Mouse (Mus musculus) layer of hippocampus, postnatal 25 days (tissue): ENCODE results near the gene Bclaf1. TPM values are rescaled to one million over a fixed set of nuclear protein-coding genes. Genes with fewer than 3 reads are reported as not detected.

Experiments used
- DNase-seq, 2 experiments: peaks; one replicate each; pipeline ENCODE4 v3.0.0; 2022; ENCODE audit warnings: mixed read lengths in 2 of 2, low spot score in 1 of 2; ENCODE audit errors: extremely low spot score in 1 of 2
- total RNA-seq, 2 experiments: library from RNA; stranded (reverse); gene quantifications; 2 replicates each; pipeline ENCODE4 v1.2.3; 2021

Gene Bclaf1
- 100 to 1,000 TPM; 106 to 134 TPM for total RNA-seq

DNA sequence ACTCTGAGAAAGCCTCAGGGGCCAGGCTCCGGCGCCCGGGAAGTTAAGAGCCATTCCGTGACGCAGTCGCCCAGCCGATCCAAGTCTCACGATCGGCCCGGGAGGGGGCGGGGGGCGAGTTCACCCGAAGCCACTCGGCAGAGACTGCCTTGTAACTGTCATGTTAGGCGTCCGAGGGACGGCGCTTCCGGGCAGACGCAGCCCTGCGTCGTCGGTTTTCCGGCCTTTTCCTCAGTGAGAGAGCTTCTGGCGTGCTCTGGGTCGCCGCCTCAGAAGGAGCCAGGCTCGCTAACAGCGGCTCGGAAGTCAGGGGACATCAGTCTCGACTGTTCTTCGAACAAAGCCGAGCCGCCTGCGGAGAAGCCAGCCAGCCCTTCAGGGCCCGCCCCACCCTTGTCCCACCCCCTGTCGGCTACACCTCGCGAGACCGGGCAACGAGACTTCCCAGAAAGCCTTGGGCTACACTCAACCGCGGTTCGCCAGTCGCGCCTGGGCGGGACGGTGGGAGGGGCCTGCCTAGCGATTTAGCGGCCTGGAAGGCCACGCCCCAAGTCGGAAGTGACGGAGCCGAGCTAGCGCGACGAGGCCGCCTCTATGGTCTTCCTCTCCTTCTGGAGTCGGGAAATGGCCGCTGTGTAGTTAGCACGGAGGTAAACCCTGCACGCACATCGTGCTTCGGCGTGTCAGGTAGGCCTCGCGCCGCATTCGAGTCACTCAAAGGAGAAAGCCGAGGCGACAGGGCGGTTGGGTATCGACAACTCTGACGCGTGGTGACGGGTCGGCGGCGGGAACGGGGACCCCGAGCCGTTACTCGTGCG lies at the start of gene Bclaf1:
TSS of gene Bclaf1 (plus strand) at position 552 of the 818 bp plus-strand sequence.
- peak; percentile 95 to 97 for DNase-seq

DNA sequence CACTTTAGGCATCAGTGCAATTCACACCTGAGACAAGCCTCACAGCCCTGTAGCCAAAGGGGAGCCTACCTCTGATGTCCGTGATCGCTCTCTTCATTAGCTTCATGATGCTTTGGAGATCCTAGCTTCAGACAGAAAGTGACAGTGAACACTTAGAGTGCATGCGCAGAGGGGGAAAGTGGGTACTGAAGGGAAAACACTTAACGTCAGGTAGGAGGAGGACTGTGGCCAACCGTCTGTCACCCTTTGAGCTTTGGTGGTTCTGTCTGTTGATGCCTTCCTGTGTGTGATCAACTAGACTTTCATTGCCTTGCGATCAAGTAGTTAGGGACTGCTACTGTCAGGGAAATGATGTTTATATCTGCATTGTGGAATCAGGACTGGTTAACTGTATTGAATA lies 49.4 kb upstream of the Bclaf1 start:
- DNase-seq = no peak

DNA sequence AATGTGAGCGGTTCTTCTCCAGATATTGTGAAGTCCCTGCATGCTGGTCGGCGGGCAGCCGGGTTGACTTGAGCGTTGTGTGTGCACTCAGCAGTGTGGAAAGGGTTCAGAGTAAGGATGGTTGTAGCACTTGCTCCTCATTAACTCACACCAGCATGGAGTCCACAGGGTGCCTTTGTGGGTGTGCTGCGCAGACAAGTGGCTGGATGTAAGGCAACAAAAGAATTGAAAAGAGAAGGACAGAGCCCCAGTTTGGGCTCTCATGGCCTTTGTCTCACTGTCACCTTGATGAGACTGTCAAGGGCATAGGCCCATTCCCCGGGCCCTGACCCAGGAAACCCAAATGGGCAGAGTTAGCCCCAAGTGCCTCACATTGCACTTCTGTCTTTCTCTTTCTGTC lies 47.8 kb upstream of the Bclaf1 start:
- no peak for DNase-seq

DNA sequence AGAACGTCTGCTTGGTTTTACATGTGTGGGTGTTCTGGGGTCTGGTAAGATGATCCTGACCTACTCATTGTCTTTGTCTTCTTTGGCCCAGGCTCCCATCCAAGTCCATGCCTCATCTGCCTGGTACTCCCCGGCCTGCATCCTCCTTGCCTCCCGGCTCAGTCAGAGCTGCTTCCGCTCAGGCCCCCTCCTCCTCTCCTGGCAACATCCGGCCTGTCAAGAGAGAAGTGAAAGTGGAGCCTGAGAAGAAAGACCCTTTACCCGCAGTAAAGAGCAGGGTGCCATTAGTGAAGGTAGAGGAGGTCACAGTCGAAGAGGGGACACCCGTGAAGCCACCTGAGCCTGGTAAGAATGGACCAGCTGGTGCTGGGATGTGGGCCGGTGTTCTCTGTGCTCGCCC lies 45.2 kb upstream of the Bclaf1 start:
- no peak for DNase-seq

- DNase-seq = no peak
Observed at GRCm38 (mm10) chr10:20268945-20269344, 43.3 kb upstream of the Bclaf1 start.

- no peak for DNase-seq
Observed at GRCm38 (mm10) chr10:20272380-20272779, 39.9 kb upstream of the Bclaf1 start.

DNA sequence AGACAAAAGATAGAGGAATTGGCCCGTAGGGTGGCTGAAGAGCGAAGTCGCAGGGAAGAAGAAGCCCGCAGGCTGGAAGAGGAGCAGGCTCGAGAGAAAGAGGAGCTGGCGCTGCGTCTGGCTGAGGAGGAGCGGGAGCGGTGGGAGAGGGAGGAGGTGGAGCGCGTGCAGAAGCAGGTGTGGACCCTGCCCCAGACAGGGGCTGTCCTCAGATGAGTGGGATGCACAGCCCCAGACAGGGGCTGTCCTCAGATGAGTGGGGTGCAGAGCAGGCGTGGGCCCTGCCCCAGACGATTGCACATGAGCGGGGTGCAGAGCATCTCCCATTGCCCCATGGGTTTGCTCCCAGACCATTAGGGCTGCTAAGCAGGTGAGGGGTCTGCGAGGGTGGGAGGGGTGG lies 39.0 kb upstream of the Bclaf1 start:
- no peak for DNase-seq

DNA sequence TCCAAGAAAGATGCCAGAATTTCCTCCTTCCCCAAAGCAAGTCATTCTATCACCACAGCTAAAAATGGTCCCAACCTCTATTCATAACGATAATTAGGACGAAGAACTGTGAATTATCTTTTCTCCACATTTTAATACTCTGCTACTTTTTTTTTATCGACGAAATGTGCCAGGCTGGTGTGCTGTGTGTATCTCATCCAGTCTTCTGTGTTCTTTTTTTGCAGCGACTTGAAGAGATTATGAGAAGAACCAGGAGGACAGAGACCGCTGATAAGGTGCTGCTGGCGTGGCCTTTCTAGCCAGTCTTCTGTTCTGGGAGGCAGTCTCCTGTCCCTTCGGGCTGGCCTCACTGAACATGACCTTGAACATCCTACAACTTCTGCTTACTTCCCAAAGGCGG lies 38.2 kb upstream of the Bclaf1 start:
- no peak for DNase-seq

DNA sequence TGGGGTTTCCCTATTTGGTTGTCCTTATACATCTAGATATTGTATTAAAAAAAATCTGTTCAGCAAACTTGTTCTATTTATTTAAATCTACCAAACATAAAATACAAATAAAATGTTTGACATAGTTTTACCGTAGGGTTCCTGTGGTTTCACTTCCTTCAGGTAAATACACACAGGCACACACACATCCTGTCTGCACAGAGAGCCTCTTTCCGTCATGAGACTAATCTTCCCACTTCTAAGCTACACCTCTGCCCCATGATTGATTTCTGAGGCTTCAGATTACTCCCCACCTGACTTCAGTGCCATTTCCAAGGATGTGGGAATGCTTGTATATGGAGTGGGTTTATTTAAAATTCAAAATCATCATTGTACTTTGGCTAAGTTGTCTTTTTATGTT lies 30.8 kb upstream of the Bclaf1 start:
- no peak for DNase-seq

DNA sequence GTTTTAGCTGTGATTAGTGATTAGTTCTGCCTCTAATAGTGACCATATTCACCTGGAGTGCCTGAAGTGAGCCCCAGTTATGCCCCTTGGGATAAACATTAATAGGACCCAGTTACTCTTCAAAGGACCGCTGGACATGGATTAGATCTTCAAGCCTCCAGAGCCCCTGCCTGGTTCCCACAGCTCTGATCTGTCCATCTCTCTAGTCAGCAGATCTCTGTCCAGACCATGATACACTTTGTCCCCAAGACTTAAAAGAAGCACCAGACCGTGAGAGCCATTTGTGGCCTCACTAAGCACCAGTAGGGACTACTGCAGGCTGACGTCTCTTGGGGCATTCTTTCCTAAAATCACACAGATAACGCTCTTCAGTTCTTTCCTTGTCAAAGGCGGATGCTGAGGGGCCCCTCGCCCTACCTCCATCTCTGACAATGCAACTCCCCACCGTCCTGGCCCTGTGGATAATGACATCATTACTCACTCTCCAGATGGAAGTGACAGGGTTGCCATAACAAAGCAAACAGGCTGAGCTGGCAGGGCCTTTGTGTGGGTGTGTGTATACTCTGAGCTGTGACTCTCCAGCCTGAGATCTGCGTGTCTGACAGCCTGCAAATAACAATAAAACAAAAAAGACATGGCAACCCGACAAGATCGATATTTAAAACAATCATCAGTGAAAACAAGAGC lies 26.8 kb upstream of the Bclaf1 start:
- DNase-seq = peak in 1 of 2 experiments; percentile 37

DNA sequence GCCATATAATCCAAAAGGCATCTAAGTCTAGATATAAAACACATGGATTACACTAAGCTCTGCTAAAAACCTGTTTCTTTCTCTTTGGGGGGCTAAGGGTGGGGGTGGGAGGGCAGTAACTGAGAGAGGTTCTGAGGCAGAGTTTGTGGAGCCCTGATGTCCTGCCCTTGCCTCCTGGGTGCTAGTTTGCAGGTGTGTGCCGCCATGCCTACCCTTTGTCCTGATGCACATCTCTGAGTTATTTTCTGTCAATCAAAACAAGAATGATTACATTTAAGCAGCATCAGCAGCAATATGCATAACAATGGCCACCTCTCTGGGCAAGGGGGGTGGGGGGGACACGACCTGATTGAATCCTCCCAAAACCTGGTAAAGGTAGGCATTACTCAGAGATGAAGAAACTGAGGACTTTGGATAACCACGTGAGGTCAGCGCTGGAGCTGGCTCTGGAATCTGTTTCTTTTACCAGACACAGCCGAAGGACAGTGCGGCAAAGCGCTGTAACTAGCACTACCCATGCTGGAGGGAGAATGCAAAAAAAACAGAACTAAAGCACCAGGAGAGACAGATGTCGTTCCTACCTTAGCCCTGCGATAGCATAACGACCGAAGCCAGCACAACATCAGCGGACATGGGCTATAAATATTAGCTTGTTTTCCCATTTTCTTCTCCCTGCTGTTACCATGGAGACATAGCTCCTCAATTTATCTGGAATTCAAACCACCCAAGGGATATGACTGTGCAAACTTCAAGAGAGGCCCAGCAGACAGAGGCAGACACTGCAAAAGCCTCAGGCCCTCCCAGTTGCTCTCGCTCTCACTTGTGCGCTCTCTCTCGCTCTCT lies 26.1 kb upstream of the Bclaf1 start:
- DNase-seq = no peak

- no peak for DNase-seq
Observed at GRCm38 (mm10) chr10:20287369-20287768, 24.9 kb upstream of the Bclaf1 start.

DNA sequence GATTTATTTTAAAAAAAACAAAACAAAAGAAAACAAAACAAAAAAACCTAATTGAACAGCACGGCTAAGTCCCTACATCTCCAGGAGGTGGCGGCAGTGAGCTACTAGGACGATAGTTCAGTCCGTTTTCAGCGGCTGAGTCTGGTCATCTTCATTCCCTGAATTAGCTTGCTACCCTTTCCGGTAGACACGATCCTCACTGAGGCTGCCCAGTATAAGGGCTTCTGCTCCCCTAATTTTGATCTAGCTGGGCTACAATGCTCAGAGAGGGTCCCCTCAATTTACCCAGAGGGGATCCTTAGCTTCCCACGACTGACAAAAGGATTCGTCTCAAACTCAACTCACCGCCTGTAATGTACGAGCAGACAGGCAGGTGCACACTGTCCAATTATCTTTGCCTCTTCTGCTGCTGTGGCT lies 21.8 kb upstream of the Bclaf1 start:
- peak; percentile 67 to 96 for DNase-seq

DNA sequence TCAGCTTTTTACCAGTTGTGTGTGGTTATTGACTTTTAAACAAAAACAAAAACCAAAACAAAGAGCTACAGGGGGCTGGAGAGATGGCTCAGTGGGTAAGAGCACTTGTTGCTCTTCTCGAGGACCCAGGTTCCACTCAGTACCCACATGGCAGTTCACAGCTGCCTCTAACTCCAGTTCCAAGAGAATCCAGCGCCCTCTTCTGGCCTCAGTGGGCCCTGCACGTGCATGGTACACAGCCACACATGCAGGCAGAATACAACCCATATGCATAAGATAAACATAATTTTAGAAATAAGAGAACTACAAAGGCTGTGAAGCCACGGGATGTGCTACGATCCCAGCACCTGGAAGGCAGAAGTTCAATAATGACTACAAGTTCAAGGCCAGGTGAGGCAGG lies 16.3 kb upstream of the Bclaf1 start:
- DNase-seq = no peak

DNA sequence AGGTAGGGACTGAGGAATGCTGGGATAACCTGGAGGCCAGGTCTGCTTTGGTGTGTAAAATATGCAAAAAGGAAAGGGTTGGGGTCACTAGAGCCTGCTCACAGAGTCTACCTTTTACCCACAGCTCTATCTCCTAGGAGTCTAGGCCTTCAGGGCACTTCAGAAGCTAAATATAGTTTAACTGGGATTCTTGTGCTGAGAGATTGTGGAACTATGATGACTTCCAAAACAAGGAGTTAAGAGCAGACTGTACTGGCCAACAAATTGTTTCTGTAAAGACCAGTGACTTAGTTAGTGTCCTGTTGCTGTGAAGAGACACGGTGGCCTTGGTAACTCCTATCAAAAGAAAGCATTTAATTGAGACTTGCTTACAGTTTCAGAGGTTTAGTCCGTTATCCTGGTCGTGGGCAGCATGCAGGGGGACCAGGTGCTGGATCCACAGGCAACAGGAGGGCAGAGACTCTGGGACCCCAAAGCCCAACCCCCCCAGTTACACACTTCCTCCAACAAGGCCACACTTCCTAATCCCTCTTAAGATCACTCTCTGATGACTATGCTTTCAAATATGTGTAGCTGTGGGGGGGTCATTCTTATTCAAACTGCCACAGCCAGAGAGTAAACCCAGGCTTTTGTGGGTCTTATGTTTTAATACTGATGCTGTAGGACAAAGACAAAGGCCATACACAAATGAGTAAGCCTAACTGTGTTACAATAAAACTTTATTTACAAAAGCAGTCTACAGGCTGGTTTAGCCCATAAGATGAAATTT lies 13.9 kb upstream of the Bclaf1 start:
- no peak for DNase-seq

DNA sequence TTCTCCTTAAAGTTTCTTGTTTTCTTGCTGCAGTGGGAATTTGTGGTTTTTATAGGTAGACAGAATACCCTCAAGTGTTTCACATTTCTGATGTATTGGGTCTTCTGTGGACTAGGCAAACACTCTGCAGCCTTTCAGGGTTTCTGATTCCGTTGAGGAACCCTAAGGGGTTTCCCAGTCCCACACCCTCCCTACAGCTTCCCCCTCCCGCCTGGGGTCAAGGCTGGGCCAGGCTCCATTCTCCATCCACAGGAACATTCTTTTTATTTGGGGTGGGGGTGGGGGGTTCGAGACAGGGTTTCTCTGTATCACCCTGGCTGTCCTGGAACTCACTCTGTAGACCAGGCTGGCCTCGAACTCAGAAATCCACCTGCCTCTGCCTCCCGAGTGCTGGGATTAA lies 13.2 kb upstream of the Bclaf1 start:
- DNase-seq = no peak

- DNase-seq = no peak
Observed at GRCm38 (mm10) chr10:20310969-20311769, 1.1 kb upstream of the Bclaf1 start.

GRCm38 (mm10) chr10:20312736-20313301 lies 550 bp downstream of the Bclaf1 start:
- peak; percentile 88 to 89 for DNase-seq

DNA sequence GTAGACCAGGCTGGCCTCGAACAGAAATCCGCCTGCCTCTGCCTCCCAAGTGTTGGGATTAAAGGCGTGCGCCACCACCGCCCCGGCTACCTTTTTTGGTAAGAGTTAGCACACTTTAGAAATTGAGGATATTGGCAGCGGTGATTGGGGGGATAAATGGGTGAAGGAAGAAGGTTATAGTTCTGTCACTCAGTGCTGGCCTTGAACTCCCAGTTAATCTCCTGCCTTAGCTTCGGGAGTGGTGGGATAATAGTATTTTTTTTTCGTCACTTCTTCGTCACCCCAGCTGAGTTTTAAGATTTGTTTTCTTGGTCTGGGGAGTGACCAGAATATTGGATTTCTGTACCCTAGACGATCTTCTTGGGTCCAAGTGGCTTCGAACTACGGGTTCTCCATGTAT lies 1.2 kb downstream of the Bclaf1 start:
- no peak for DNase-seq
